Mouse (Mus musculus) lung, postnatal 14 days (tissue): Measurements from ENCODE around the gene Smg5.
"Not testable (repeated sequence)": the region's sequence is repeated elsewhere in the genome, so short reads cannot be mapped to it uniquely, and the experiment has no call there.

Experiments used
- DNase-seq: peaks from one replicate; pipeline ENCODE4 v3.0.0; 2021

Smg5 gene

GRCm38 (mm10) chr3:88354396-88355165 lies 18.5 kb downstream of the Smg5 start:
- DNase-seq: no peak

GRCm38 (mm10) chr3:88359584-88359983 lies 23.5 kb downstream of the Smg5 start:
- DNase-seq: no peak

GRCm38 (mm10) chr3:88359989-88360388 lies 23.9 kb downstream of the Smg5 start:
- no peak for DNase-seq

GRCm38 (mm10) chr3:88361096-88361495 lies 25.0 kb downstream of the Smg5 start:
- no peak for DNase-seq

- no peak for DNase-seq
Measured at GRCm38 (mm10) chr3:88361612-88362313, 25.7 kb downstream of the Smg5 start.

GRCm38 (mm10) chr3:88363700-88364099 lies 27.6 kb downstream of the Smg5 start:
- DNase-seq: peak; percentile 33

- DNase-seq: peak; percentile 82
Measured at GRCm38 (mm10) chr3:88364337-88364736, 28.3 kb downstream of the Smg5 start, which contains the start of gene Paqr6. Paqr6 (plus strand) TSS chr3:88364584.

- DNase-seq: no peak
Measured at GRCm38 (mm10) chr3:88365705-88366361, 29.8 kb downstream of the Smg5 start.

GRCm38 (mm10) chr3:88366830-88367428 lies 30.9 kb downstream of the Smg5 start:
- DNase-seq: peak; percentile 45

GRCm38 (mm10) chr3:88367517-88367916 lies 31.5 kb downstream of the Smg5 start:
- DNase-seq: not testable (repeated sequence)

GRCm38 (mm10) chr3:88368511-88368910 lies 32.5 kb downstream of the Smg5 start:
- not testable (repeated sequence) for DNase-seq

- not testable (repeated sequence) for DNase-seq
Measured at GRCm38 (mm10) chr3:88372643-88373042, 36.6 kb downstream of the Smg5 start, which contains the start of gene Bglap3. Bglap3 (minus strand) TSS chr3:88372743.

GRCm38 (mm10) chr3:88375750-88376626 lies 39.9 kb downstream of the Smg5 start:
- DNase-seq: peak; percentile 28

- not testable (repeated sequence) for DNase-seq
Measured at GRCm38 (mm10) chr3:88376644-88377043, 40.6 kb downstream of the Smg5 start.

- not testable (repeated sequence) for DNase-seq
Measured at GRCm38 (mm10) chr3:88378599-88378998, 42.5 kb downstream of the Smg5 start, which contains the start of gene Bglap2. Bglap2 (minus strand) TSS chr3:88378699.

GRCm38 (mm10) chr3:88381389-88382315 lies 45.6 kb downstream of the Smg5 start:
- DNase-seq: peak; percentile 21

- not testable (repeated sequence) for DNase-seq
Measured at GRCm38 (mm10) chr3:88382383-88382782, 46.3 kb downstream of the Smg5 start.

GRCm38 (mm10) chr3:88384364-88384763 lies 48.3 kb downstream of the Smg5 start, which contains the start of gene Bglap:
Bglap (minus strand) TSS chr3:88384464.
- no peak for DNase-seq

GRCm38 (mm10) chr3:88393776-88394375 lies 57.8 kb downstream of the Smg5 start:
- no peak for DNase-seq

- DNase-seq: no peak
Measured at GRCm38 (mm10) chr3:88395288-88395687, 59.2 kb downstream of the Smg5 start.
